Mouse (Mus musculus): ENCODE results near the gene Cdk2ap2.

DNA sequence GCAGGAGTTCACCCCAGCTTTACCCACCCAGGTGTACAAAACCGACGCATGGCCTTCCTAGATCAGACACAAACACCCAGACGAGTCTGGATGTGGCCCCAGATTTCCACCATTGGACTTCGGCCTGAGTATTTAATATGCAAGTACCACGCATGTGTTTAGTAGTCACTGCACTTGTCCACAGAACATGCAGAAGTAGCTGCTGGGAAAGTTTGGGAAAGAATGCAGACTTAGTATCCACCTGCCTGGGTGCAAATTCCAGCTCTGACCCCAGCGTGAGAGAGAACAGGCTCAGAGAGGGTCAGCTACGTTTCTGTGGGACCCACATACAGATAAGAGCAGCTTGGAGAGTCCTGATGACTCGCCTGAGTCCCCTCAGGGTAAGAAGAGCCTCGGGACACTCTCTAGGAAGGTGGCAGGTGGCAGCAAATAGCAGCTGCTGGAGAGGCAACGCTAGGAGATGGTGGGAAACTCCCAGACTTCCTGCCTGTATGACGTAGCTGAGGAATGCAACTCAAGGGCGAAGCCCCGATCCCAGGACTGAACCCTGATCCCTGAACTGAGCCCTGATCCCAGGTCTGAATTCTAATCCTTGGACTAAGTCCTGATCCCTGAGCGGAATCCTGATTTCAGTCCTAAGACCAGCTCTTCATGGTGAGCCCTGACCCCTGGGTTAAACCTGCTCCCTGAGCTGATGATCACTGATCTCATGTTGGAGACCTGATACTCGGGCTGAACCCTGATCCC is 40.9 kb upstream of the Cdk2ap2 start:
- TF ChIP-seq CTCF (conservative IDR thresholded peaks at IDR 0.05; ENCODE audit: insufficient read depth, insufficient read length, low read depth, low read length) (no peak), POLR2A (IDR thresholded peaks at IDR 0.05; ENCODE audit: low read depth, low read length) (no peak)
